Mouse (Mus musculus): ENCODE data around the gene Olfr862. TPM values are rescaled to one million over a fixed set of nuclear protein-coding genes. Genes with fewer than 3 reads are reported as not detected.

Olfr862 gene
- polyA plus RNA-seq (2015; fragmentation: Nextera tagmentation; extraction: Ambion mirVana), result not detected in 2 replicates

DNA sequence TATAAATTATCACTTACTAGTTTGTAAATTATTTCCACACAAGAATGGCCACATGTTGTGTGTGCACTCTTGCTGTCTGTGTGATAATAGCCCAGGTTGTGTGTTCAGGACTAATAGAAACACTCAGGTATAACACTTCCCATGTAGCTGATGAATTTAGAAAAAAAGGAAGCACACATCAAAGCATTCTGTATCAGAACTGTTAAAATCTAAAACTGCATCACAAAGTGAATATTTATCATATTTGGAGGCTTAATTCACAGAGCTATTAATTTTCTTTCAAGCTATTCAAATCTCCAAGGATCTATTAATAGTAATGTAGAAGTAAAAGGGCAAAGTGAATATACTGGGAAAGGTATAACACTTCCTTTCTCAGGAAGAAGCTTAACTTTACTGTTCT, at the start of gene Olfr862:
Olfr862 (minus strand) TSS at position 101 of the 400 bp plus-strand sequence.
- H3K4me1 ChIP-seq, result no peaks in the 10 kb centered on the region
- no peak within 1 kb of the TSS for H3K4me3 ChIP-seq
- no peak within 1 kb of the TSS for H3K4me2 ChIP-seq (replicated peaks)
- H3K27me3 ChIP-seq, result no peaks in the 10 kb centered on the region
- no peak within 1 kb of the TSS for H3K9ac ChIP-seq
- H3K9me3 ChIP-seq, result peaks cover 15% of the 10 kb centered on the region
- no peak for ATAC-seq (ENCODE audit: low FRiP score, low read depth)
- H3K27ac ChIP-seq, result no peak within 1 kb of the TSS
- no peaks in the 10 kb centered on the region for H3K36me3 ChIP-seq

DNA sequence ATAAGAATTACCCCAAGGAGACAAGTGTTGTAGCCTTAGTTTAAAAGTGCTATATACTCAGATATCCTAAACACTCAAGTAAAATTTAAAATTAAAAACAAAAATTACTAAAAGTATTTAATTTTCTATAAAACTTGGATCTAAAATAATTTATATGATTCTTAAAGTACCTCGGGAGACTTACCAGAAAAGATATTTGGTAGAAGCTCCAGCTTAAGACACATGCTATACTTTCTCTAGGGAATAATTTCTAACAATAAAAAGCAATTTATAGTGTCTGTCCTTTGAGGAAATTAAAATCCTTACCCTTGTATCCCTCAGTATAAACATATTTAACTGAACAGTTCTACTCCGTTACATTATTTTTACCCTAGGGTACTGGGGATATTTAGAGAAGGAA, 28.8 kb upstream of the Olfr862 start, which contains the start of gene Olfr77:
Olfr77 (plus strand) TSS at position 301 of the 400 bp plus-strand sequence.
- H3K4me3 ChIP-seq, result no peak within 1 kb of the TSS
- no peak within 1 kb of the TSS for H3K9ac ChIP-seq
- no peak for ATAC-seq (ENCODE audit: low FRiP score, low read depth)
- no peaks in the 10 kb centered on the region for H3K27me3 ChIP-seq
- no peak within 1 kb of the TSS for H3K27ac ChIP-seq
- no peaks in the 10 kb centered on the region for H3K36me3 ChIP-seq
- peaks cover 6% of the 10 kb centered on the region for H3K9me3 ChIP-seq
- 88% methylated on average over 2 of the region's 2 CpGs for WGBS
- H3K4me1 ChIP-seq, result no peaks in the 10 kb centered on the region
- H3K4me2 ChIP-seq (replicated peaks), result no peak within 1 kb of the TSS

DNA sequence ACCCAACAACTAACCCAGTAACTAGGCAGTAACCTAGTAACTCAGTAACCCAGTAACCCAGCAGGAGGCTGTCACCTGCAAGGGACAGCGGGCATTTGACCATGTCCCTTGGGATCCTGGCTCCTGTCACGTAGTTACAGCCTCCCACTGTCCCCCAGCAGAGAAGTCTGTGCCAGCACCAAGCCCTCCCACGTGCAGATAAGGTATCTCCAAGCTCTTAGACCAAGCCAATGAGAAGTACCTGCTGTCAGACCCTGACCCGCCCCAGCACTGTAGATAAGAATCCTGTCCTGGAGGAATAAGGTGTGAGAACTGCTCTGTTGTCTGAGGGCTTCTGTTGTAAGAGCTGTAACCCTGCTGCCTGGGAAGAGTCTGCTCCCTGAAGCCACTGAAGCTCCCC, 23.4 kb upstream of the Olfr862 start:
- H3K4me1 ChIP-seq, result no peaks in the 10 kb centered on the region
- H3K4me2 ChIP-seq (replicated peaks), result no peak overlapping the region
- peaks cover 12% of the 10 kb centered on the region for H3K9me3 ChIP-seq
- H3K27ac ChIP-seq, result no peak overlapping the region
- WGBS, result 68% methylated on average over 4 of the region's 4 CpGs
- no peaks in the 10 kb centered on the region for H3K36me3 ChIP-seq
- ATAC-seq (ENCODE audit: low FRiP score, low read depth), result no peak
- no peak overlapping the region for H3K4me3 ChIP-seq
- H3K27me3 ChIP-seq, result no peaks in the 10 kb centered on the region
- no peak overlapping the region for H3K9ac ChIP-seq

DNA sequence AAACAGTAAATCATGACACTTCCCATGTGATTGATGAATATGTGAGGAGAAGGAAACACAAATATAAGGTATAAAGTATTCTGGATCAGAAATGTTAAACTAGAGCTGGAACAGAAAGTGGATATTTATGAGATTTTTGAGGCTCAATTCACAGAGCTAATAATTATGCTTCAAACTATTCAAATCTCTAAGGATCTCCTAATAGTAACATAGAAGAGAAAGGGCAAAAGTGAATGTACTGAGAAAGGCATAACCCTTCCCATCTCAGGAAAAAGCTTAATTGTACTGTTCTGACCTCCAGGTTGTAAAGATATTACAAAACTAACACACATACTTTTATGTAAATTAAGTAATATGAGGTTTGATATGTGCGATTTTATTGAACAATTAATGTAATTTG, 38.2 kb downstream of the Olfr862 start, which contains the start of gene Olfr860:
Olfr860 (minus strand) TSS at position 101 of the 400 bp plus-strand sequence.
- H3K9me3 ChIP-seq, result no peaks in the 10 kb centered on the region
- no peak within 1 kb of the TSS for H3K9ac ChIP-seq
- no peaks in the 10 kb centered on the region for H3K27me3 ChIP-seq
- no peak within 1 kb of the TSS for H3K4me3 ChIP-seq
- H3K27ac ChIP-seq, result no peak within 1 kb of the TSS
- no peak for ATAC-seq (ENCODE audit: low FRiP score, low read depth)
- WGBS, result 85% methylated on average over 1 of the region's 1 CpGs
- no peak within 1 kb of the TSS for H3K4me2 ChIP-seq (replicated peaks)
- no peaks in the 10 kb centered on the region for H3K36me3 ChIP-seq
- H3K4me1 ChIP-seq, result no peaks in the 10 kb centered on the region

Other genes with a start within 250 kb of the Olfr862 start
- gene Olfr857, start 178.6 kb downstream of the Olfr862 start, polyA plus RNA-seq (2015; fragmentation: Nextera tagmentation; extraction: Ambion mirVana), result not detected in 2 replicates
- not detected in 2 replicates for gene Olfr58, start 107.7 kb downstream of the Olfr862 start, polyA plus RNA-seq (2015; fragmentation: Nextera tagmentation; extraction: Ambion mirVana)
- gene Olfr859, start 83.1 kb downstream of the Olfr862 start, polyA plus RNA-seq (2015; fragmentation: Nextera tagmentation; extraction: Ambion mirVana), result not detected in 2 replicates
- gene Olfr860, start 38.3 kb downstream of the Olfr862 start, polyA plus RNA-seq (2015; fragmentation: Nextera tagmentation; extraction: Ambion mirVana), result not detected in 2 replicates
- 0.17 and 0.23 TPM in 2 replicates for gene Olfr77, start 28.9 kb upstream of the Olfr862 start, polyA plus RNA-seq (2015; fragmentation: Nextera tagmentation; extraction: Ambion mirVana)
- gene Olfr866, start 140.0 kb upstream of the Olfr862 start, polyA plus RNA-seq (2015; fragmentation: Nextera tagmentation; extraction: Ambion mirVana), result not detected in 2 replicates
- gene Olfr867, start 169.6 kb upstream of the Olfr862 start, polyA plus RNA-seq (2015; fragmentation: Nextera tagmentation; extraction: Ambion mirVana), result not detected in 2 replicates
- not detected in 2 replicates for gene Olfr868, start 210.6 kb upstream of the Olfr862 start, polyA plus RNA-seq (2015; fragmentation: Nextera tagmentation; extraction: Ambion mirVana)
- not detected in 2 replicates for gene Olfr869, start 241.0 kb upstream of the Olfr862 start, polyA plus RNA-seq (2015; fragmentation: Nextera tagmentation; extraction: Ambion mirVana)